Comparison of ENCODE assay signal across 13 mouse cellular contexts in the genomic region with DNA sequence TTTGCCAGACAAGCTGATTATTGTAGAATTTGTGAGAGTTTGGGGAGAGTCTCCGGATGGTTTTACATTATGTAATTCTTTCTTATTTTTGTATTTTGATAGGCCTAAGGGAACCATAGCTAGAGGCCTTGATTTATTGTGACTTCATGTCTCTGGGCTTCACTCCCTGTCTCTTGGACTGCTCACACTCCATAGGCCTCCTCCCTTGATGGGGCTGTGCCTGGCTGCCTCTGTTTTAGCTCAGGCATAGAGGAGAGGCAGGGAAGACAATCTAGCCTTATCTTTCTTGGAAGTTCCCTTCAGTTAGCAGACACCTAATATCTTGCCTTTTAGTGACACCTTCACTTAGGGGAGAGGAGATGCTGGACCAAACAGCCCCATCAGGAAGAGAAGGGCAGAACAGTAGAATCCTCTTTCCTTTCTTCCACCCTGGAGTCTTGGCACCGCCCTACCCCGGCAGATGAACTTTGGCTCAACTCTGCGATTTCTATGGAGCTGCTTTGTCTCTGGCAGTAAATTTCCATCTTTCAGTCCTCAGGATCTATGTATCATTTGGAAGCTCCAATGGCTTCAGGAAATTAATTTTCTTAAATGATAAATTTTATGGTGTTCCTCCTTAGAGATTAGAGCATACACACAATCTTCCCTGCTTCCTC. TPM values are rescaled to one million over a fixed set of nuclear protein-coding genes. Genes with fewer than 3 reads are reported as not detected.
A peak's percentile ranks its signal among the peaks of the same experiment; 100 is the strongest.
DNase-seq lines count a peak whose midpoint lies in the region; ATAC-seq lines count a peak whose summit lies in the region.
"Had no signal": no experiment of that assay in that cellular context is flagged by ENCODE, and none has a peak within 500 bp of the region (broad histone marks: within the 10 kb centered on the region; RNA-seq: fewer than 3 reads in every experiment).

No protein-coding gene starts in this region.

- ATAC-seq in intestine, embryonic 15.5 days = peak; percentile 89
- ATAC-seq in lung, embryonic 15.5 days (ENCODE audit: borderline replicate concordance, extremely low read depth, low FRiP score, low TSS enrichment) = peak; percentile 89
- ATAC-seq in inflammation-experienced regulatory T-cells, adult 6 months = no peak
- no peak for ATAC-seq in hindbrain, embryonic 13.5 days (ENCODE audit: low FRiP score)

- no peak overlapping the region for H3K27ac ChIP-seq in intestine, embryonic 15.5 days
- peak overlapping the region; percentile 51; the same call in 1 of the 2 replicates for H3K27ac ChIP-seq in lung, embryonic 15.5 days
- H3K27ac ChIP-seq in hindbrain, embryonic 13.5 days = no peak overlapping the region
- H3K27ac ChIP-seq: hindbrain, embryonic 15.5 days; neural tube, embryonic 13.5 days had no signal

- H3K9me3 ChIP-seq in intestine, embryonic 15.5 days = no peaks in the 10 kb centered on the region
- no peaks in the 10 kb centered on the region for H3K9me3 ChIP-seq in lung, embryonic 15.5 days
- no peaks in the 10 kb centered on the region for H3K9me3 ChIP-seq in hindbrain, embryonic 13.5 days
- H3K9me3 ChIP-seq: hindbrain, embryonic 15.5 days; neural tube, embryonic 13.5 days had no signal

- DNase-seq in adrenal gland, postnatal 14 days = peak; percentile 27
- DNase-seq in adrenal gland, adult 18-20 months (ENCODE audit: low spot score in 2 of 2) = no peak
- DNase-seq in adipocyte (ENCODE audit: low spot score) = peak; percentile 57
- no peak for DNase-seq in cerebellum, adult 11 months
- DNase-seq: cerebellum, adult 9-11 months had no signal

- no peak overlapping the region for H3K4me2 ChIP-seq in intestine, embryonic 15.5 days (replicated peaks)
- no peak overlapping the region for H3K4me2 ChIP-seq in lung, embryonic 15.5 days
- H3K4me2 ChIP-seq in hindbrain, embryonic 13.5 days = no peak overlapping the region
- H3K4me2 ChIP-seq: hindbrain, embryonic 15.5 days; neural tube, embryonic 13.5 days had no signal

- H3K27me3 ChIP-seq in intestine, embryonic 15.5 days (replicated peaks) = no peaks in the 10 kb centered on the region
- H3K27me3 ChIP-seq in lung, embryonic 15.5 days = no peaks in the 10 kb centered on the region
- no peaks in the 10 kb centered on the region for H3K27me3 ChIP-seq in hindbrain, embryonic 13.5 days
- H3K27me3 ChIP-seq: hindbrain, embryonic 15.5 days; neural tube, embryonic 13.5 days had no signal

- H3K4me1 ChIP-seq in intestine, embryonic 15.5 days (replicated peaks) = no peaks in the 10 kb centered on the region
- no peaks in the 10 kb centered on the region for H3K4me1 ChIP-seq in lung, embryonic 15.5 days
- no peaks in the 10 kb centered on the region for H3K4me1 ChIP-seq in hindbrain, embryonic 13.5 days (replicated peaks)
- H3K4me1 ChIP-seq: hindbrain, embryonic 15.5 days; neural tube, embryonic 13.5 days had no signal

- WGBS in intestine, embryonic 15.5 days = 63% methylated on average over 4 of the region's 4 CpGs
- 56% methylated on average over 4 of the region's 4 CpGs for WGBS in lung, embryonic 15.5 days
- WGBS in hindbrain, embryonic 13.5 days = 92% methylated on average over 4 of the region's 4 CpGs

- no peak overlapping the region for H3K9ac ChIP-seq in intestine, embryonic 15.5 days
- H3K9ac ChIP-seq in lung, embryonic 15.5 days = no peak overlapping the region
- H3K9ac ChIP-seq in hindbrain, embryonic 13.5 days = no peak overlapping the region
- H3K9ac ChIP-seq: hindbrain, embryonic 15.5 days; neural tube, embryonic 13.5 days had no signal

- no peaks in the 10 kb centered on the region for H3K36me3 ChIP-seq in intestine, embryonic 15.5 days
- no peaks in the 10 kb centered on the region for H3K36me3 ChIP-seq in lung, embryonic 15.5 days
- no peaks in the 10 kb centered on the region for H3K36me3 ChIP-seq in hindbrain, embryonic 13.5 days
- H3K36me3 ChIP-seq: hindbrain, embryonic 15.5 days; neural tube, embryonic 13.5 days had no signal

- H3K4me3 ChIP-seq in intestine, embryonic 15.5 days (replicated peaks) = no peak overlapping the region
- H3K4me3 ChIP-seq in lung, embryonic 15.5 days = no peak overlapping the region
- H3K4me3 ChIP-seq in hindbrain, embryonic 13.5 days = no peak overlapping the region
- H3K4me3 ChIP-seq: hindbrain, embryonic 15.5 days; neural tube, embryonic 13.5 days had no signal

RNA-seq across cellular contexts. Expression of gene Fmo6, which starts 1.5 kb away (rescaled TPM):
- not detected in 2 replicates for total RNA-seq in adrenal gland, postnatal 14 days (2021)
- not detected for total RNA-seq in adrenal gland, adult 18-20 months (2021)
- not detected in 2 replicates for polyA plus RNA-seq in intestine, embryonic 15.5 days (2015; fragmentation: Nextera tagmentation; extraction: Ambion mirVana)
- polyA plus RNA-seq in lung, embryonic 15.5 days (2015; fragmentation: Nextera tagmentation; extraction: Ambion mirVana) = not detected in 2 replicates
- not detected for polyA plus RNA-seq in inflammation-experienced regulatory T-cells, adult 6 months (2017; shearing (Covaris generic))
- polyA plus RNA-seq in hindbrain, embryonic 13.5 days (2015; fragmentation: Nextera tagmentation; extraction: Ambion mirVana) = not detected in 2 replicates
- total RNA-seq: megakaryocyte progenitor cell, adult 5-6 weeks had no signal
- polyA plus RNA-seq: C2C12; hindbrain, embryonic 15.5 days; neural tube, embryonic 13.5 days had no signal

RNA-seq across cellular contexts. Expression of gene Fmo2, which starts 40.3 kb away (rescaled TPM):
- total RNA-seq in adrenal gland, postnatal 14 days (2021) = 36.1 and 53.8 TPM in 2 replicates
- 10 to 100 TPM; 63.6 to 67.0 TPM for total RNA-seq in adrenal gland, adult 18-20 months (2021)
- 2.5 and 2.9 TPM in 2 replicates for polyA plus RNA-seq in intestine, embryonic 15.5 days (2015; fragmentation: Nextera tagmentation; extraction: Ambion mirVana)
- 13.9 and 24.7 TPM in 2 replicates for polyA plus RNA-seq in lung, embryonic 15.5 days (2015; fragmentation: Nextera tagmentation; extraction: Ambion mirVana)
- not detected for polyA plus RNA-seq in inflammation-experienced regulatory T-cells, adult 6 months (2017; shearing (Covaris generic))
- 0.40 and 0.42 TPM in 2 replicates for polyA plus RNA-seq in hindbrain, embryonic 13.5 days (2015; fragmentation: Nextera tagmentation; extraction: Ambion mirVana)
- total RNA-seq: megakaryocyte progenitor cell, adult 5-6 weeks had no signal
- polyA plus RNA-seq: C2C12 had no signal

RNA-seq across cellular contexts. Expression of gene Fmo3, which starts 45.5 kb away (rescaled TPM):
- 0.49 and 7.9 TPM in 2 replicates for total RNA-seq in adrenal gland, postnatal 14 days (2021)
- total RNA-seq in adrenal gland, adult 18-20 months (2021) = not detected
- not detected in 2 replicates for polyA plus RNA-seq in intestine, embryonic 15.5 days (2015; fragmentation: Nextera tagmentation; extraction: Ambion mirVana)
- not detected in 2 replicates for polyA plus RNA-seq in lung, embryonic 15.5 days (2015; fragmentation: Nextera tagmentation; extraction: Ambion mirVana)
- not detected for polyA plus RNA-seq in inflammation-experienced regulatory T-cells, adult 6 months (2017; shearing (Covaris generic))
- not detected in 2 replicates for polyA plus RNA-seq in hindbrain, embryonic 13.5 days (2015; fragmentation: Nextera tagmentation; extraction: Ambion mirVana)
- total RNA-seq: megakaryocyte progenitor cell, adult 5-6 weeks had no signal
- polyA plus RNA-seq: C2C12; hindbrain, embryonic 15.5 days; neural tube, embryonic 13.5 days had no signal

Comparison
In these comparisons a context has a peak if more than half of its experiments do, and no peak if none do; other contexts are left out.
1. DNase-seq: peak in adrenal gland, postnatal 14 days (single experiment) and adipocyte (single experiment); none in adrenal gland, adult 18-20 months (0 of 2) and cerebellum, adult 11 months (single experiment).
2. ATAC-seq: peak in intestine, embryonic 15.5 days (single experiment) and lung, embryonic 15.5 days (single experiment); none in inflammation-experienced regulatory T-cells, adult 6 months (single experiment) and hindbrain, embryonic 13.5 days (single experiment).